ENCODE assay signal across 9 mouse cellular contexts in genomic region chr7:99965020-99965841, GRCm38 (mm10). TPM values are rescaled to one million over a fixed set of nuclear protein-coding genes. Genes with fewer than 3 reads are reported as not detected.
DNase-seq lines count a peak whose midpoint lies in the region; ATAC-seq lines count a peak whose summit lies in the region.
"Had no signal": no experiment of that assay in that cellular context is flagged by ENCODE, and none has a peak within 500 bp of the region (broad histone marks: within the 10 kb centered on the region; RNA-seq: fewer than 3 reads in every experiment).

No protein-coding gene starts in this region.

- peak overlapping the region; percentile 49; the same call in 1 of the 2 replicates for H3K9ac ChIP-seq in kidney, embryonic 16.5 days (replicated peaks; ENCODE audit: low read length)
- peak overlapping the region; percentile 33; the same call in 1 of the 2 replicates for H3K9ac ChIP-seq in midbrain, embryonic 11.5 days (ENCODE audit: low read length)

- H3K27ac ChIP-seq in kidney, embryonic 16.5 days (ENCODE audit: low read length), result peak overlapping the region; percentile 70
- H3K27ac ChIP-seq in midbrain, embryonic 11.5 days (ENCODE audit: low read depth, low read length), result peak overlapping the region; percentile 30

- 13% methylated on average over 9 of the region's 9 CpGs for WGBS in kidney, embryonic 16.5 days
- WGBS in midbrain, embryonic 11.5 days, result 34% methylated on average over 9 of the region's 9 CpGs

- peaks cover 62% of the 10 kb centered on the region for H3K4me1 ChIP-seq in kidney, embryonic 16.5 days (ENCODE audit: insufficient read depth, low read length)
- peaks cover 25% of the 10 kb centered on the region for H3K4me1 ChIP-seq in midbrain, embryonic 11.5 days (ENCODE audit: control insufficient read depth, insufficient read depth, low read length)

- no peak for DNase-seq in cerebellum, postnatal 4 days (ENCODE audit: low spot score in 2 of 2)
- DNase-seq in cerebellum, adult 8-10 months, result peak; percentile 39
- DNase-seq in frontal cortex, postnatal 36 days (ENCODE audit: low spot score in 2 of 2), result peak; percentile 63 to 76
- peak; percentile 88 for DNase-seq in midbrain, embryonic 11.5 days (ENCODE audit: low spot score, missing footprints)
- DNase-seq in telencephalon, adult 2 months (ENCODE audit: low read depth, low spot score), result peak; percentile 92

- ATAC-seq in cerebellum, adult (ENCODE audit: insufficient number of reproducible peaks, low FRiP score, low TSS enrichment), result 0 out of 2 replicates have a peak, but pooled peaks have one; percentile 33
- ATAC-seq in kidney, embryonic 16.5 days (ENCODE audit: low FRiP score, low TSS enrichment), result peak; percentile 50; the same call in 1 of the 2 replicates
- 0 out of 2 replicates have a peak, but pooled peaks have one; percentile 40 for ATAC-seq in midbrain, embryonic 11.5 days (ENCODE audit: low FRiP score)
- ATAC-seq in erythroblast, adult 5-6 weeks (replicated peaks; ENCODE audit: low FRiP score, poor library complexity, severe bottlenecking), result no peak

- no peaks in the 10 kb centered on the region for H3K36me3 ChIP-seq in kidney, embryonic 16.5 days (ENCODE audit: insufficient read depth, low read length)
- H3K36me3 ChIP-seq in midbrain, embryonic 11.5 days (ENCODE audit: control insufficient read depth, insufficient read depth, low read length), result no peaks in the 10 kb centered on the region

- H3K4me3 ChIP-seq in kidney, embryonic 16.5 days (ENCODE audit: low read length), result no peak overlapping the region
- no peak overlapping the region for H3K4me3 ChIP-seq in midbrain, embryonic 11.5 days (ENCODE audit: low read depth, low read length)

- H3K27me3 ChIP-seq in kidney, embryonic 16.5 days (ENCODE audit: insufficient read depth, low read length), result no peaks in the 10 kb centered on the region
- no peaks in the 10 kb centered on the region for H3K27me3 ChIP-seq in midbrain, embryonic 11.5 days (ENCODE audit: control insufficient read depth, insufficient read depth, low read length)

- H3K9me3 ChIP-seq in kidney, embryonic 16.5 days (ENCODE audit: low read length), result no peaks in the 10 kb centered on the region
- H3K9me3 ChIP-seq in midbrain, embryonic 11.5 days (ENCODE audit: control insufficient read depth, low read length), result no peaks in the 10 kb centered on the region

- 0 out of 2 replicates have a peak overlapping the region, but pooled peaks have one; percentile 16 for H3K4me2 ChIP-seq in kidney, embryonic 16.5 days (replicated peaks; ENCODE audit: low read depth, low read length)
- 0 out of 2 replicates have a peak overlapping the region, but pooled peaks have one; percentile 13 for H3K4me2 ChIP-seq in midbrain, embryonic 11.5 days

RNA-seq across cellular contexts. Expression of gene Rnf169, which starts 15.0 kb away (rescaled TPM):
- polyA plus RNA-seq in kidney, embryonic 16.5 days (2015; fragmentation: Nextera tagmentation; extraction: Ambion mirVana), result 5.6 and 6.1 TPM in 2 replicates
- 6.5 and 6.6 TPM in 2 replicates for polyA plus RNA-seq in midbrain, embryonic 11.5 days (2014; fragmentation: Nextera tagmentation; extraction: Ambion mirVana)
- total RNA-seq in erythroblast, adult 5-6 weeks (2015; ENCODE audit: low replicate concordance), result 2.3 and 5.6 TPM in 2 replicates
- total RNA-seq in erythroblast, adult 5-6 weeks (2017; ENCODE audit: low replicate concordance), result 4.0 and 5.3 TPM in 2 replicates

RNA-seq across cellular contexts. Expression of gene Chrdl2, which starts 40.7 kb away (rescaled TPM):
- 0.90 and 0.95 TPM in 2 replicates for polyA plus RNA-seq in kidney, embryonic 16.5 days (2015; fragmentation: Nextera tagmentation; extraction: Ambion mirVana)
- 0.11 TPM in 1 of 2 replicates, not detected in the other for polyA plus RNA-seq in midbrain, embryonic 11.5 days (2014; fragmentation: Nextera tagmentation; extraction: Ambion mirVana)
- not detected in 2 replicates for total RNA-seq in erythroblast, adult 5-6 weeks (2015; ENCODE audit: low replicate concordance)
- total RNA-seq in erythroblast, adult 5-6 weeks (2017; ENCODE audit: low replicate concordance), result not detected in 2 replicates
- total RNA-seq: common myeloid progenitor, adult 5-6 weeks had no signal

Comparison
In these comparisons a context has a peak if more than half of its experiments do, and no peak if none do; other contexts are left out.
1. DNase-seq: peak in cerebellum, adult 8-10 months (single experiment), frontal cortex, postnatal 36 days (2 of 2), midbrain, embryonic 11.5 days (single experiment) and telencephalon, adult 2 months (single experiment); none in cerebellum, postnatal 4 days (0 of 2).